Mouse (Mus musculus): ENCODE measurements at regions not wholly inside any gene's neighbourhood (a gene's known extent, or its start where the extent isn't known, plus 50 kb on each side); places are given as distances from the start of the nearest gene placed in this dataset.

- TF ChIP-seq POLR2A (IDR thresholded peaks at IDR 0.05; ENCODE audit: insufficient read depth, low read depth, low read length): no peak
- TF ChIP-seq CTCF (IDR thresholded peaks at IDR 0.05; ENCODE audit: insufficient read depth, low read depth, low read length): no peak
- no peak overlapping the region for H3K4me3 ChIP-seq (ENCODE audit: insufficient read depth, low read depth, low read length)
- WGBS: 85% methylated on average over 6 of the region's 6 CpGs
- no peak overlapping the region for H3K27ac ChIP-seq (ENCODE audit: insufficient read depth, low read depth, low read length)
- no peaks in the 10 kb centered on the region for H3K4me1 ChIP-seq (ENCODE audit: control insufficient read depth, insufficient read depth, low read length)
Observed at GRCm38 (mm10) chr4:72060605-72061352, 139.9 kb downstream of the Tle1 start.

GRCm38 (mm10) chr4:72049638-72050454, 150.9 kb downstream of the Tle1 start:
- TF ChIP-seq POLR2A (IDR thresholded peaks at IDR 0.05; ENCODE audit: insufficient read depth, low read depth, low read length) (no peak), CTCF (IDR thresholded peaks at IDR 0.05; ENCODE audit: insufficient read depth, low read depth, low read length) (no peak)
- H3K4me1 ChIP-seq (ENCODE audit: control insufficient read depth, insufficient read depth, low read length): no peaks in the 10 kb centered on the region
- no peak overlapping the region for H3K4me3 ChIP-seq (ENCODE audit: insufficient read depth, low read depth, low read length)
- H3K27ac ChIP-seq (ENCODE audit: insufficient read depth, low read depth, low read length): no peak overlapping the region
- 62% methylated on average over 6 of the region's 6 CpGs for WGBS

GRCm38 (mm10) chr4:72022152-72022551, 178.6 kb downstream of the Tle1 start:
- WGBS: 92% methylated on average over 2 of the region's 2 CpGs
- Histone ChIP-seq H3K27ac (ENCODE audit: insufficient read depth, low read depth, low read length) (no peak overlapping the region), H3K4me3 (ENCODE audit: insufficient read depth, low read depth, low read length) (no peak overlapping the region), H3K4me1 (ENCODE audit: control insufficient read depth, insufficient read depth, low read length) (no peaks in the 10 kb centered on the region)
- TF ChIP-seq CTCF (IDR thresholded peaks at IDR 0.05; ENCODE audit: insufficient read depth, low read depth, low read length) (no peak), POLR2A (IDR thresholded peaks at IDR 0.05; ENCODE audit: insufficient read depth, low read depth, low read length) (no peak)

GRCm38 (mm10) chr4:72014221-72014850, 186.4 kb downstream of the Tle1 start:
- no peak overlapping the region for H3K27ac ChIP-seq (ENCODE audit: insufficient read depth, low read depth, low read length)
- H3K4me3 ChIP-seq (ENCODE audit: insufficient read depth, low read depth, low read length): no peak overlapping the region
- TF ChIP-seq CTCF (IDR thresholded peaks at IDR 0.05; ENCODE audit: insufficient read depth, low read depth, low read length): no peak
- no peak for TF ChIP-seq POLR2A (IDR thresholded peaks at IDR 0.05; ENCODE audit: insufficient read depth, low read depth, low read length)
- no peaks in the 10 kb centered on the region for H3K4me1 ChIP-seq (ENCODE audit: control insufficient read depth, insufficient read depth, low read length)
- 70% methylated on average over 2 of the region's 2 CpGs for whole genome bisulfite sequencing

GRCm38 (mm10) chr4:72013583-72013982, 187.1 kb downstream of the Tle1 start:
- no peak overlapping the region for H3K27ac ChIP-seq (ENCODE audit: insufficient read depth, low read depth, low read length)

GRCm38 (mm10) chr4:72010316-72010715, 190.4 kb downstream of the Tle1 start:
- Histone ChIP-seq H3K4me3 (ENCODE audit: insufficient read depth, low read depth, low read length) (no peak overlapping the region), H3K27ac (ENCODE audit: insufficient read depth, low read depth, low read length) (no peak overlapping the region), H3K4me1 (ENCODE audit: control insufficient read depth, insufficient read depth, low read length) (no peaks in the 10 kb centered on the region)
- WGBS: 97% methylated on average over 4 of the region's 4 CpGs
- no peak for TF ChIP-seq POLR2A (IDR thresholded peaks at IDR 0.05; ENCODE audit: insufficient read depth, low read depth, low read length)
- TF ChIP-seq CTCF (IDR thresholded peaks at IDR 0.05; ENCODE audit: insufficient read depth, low read depth, low read length): no peak

More at GRCm38 (mm10) chr4:72013583-72013982, 187.1 kb downstream of the Tle1 start:
- TF ChIP-seq CTCF (IDR thresholded peaks at IDR 0.05; ENCODE audit: insufficient read depth, low read depth, low read length) (no peak), POLR2A (IDR thresholded peaks at IDR 0.05; ENCODE audit: insufficient read depth, low read depth, low read length) (no peak)
- WGBS: 61% methylated on average over 3 of the region's 3 CpGs
- H3K4me1 ChIP-seq (ENCODE audit: control insufficient read depth, insufficient read depth, low read length): no peaks in the 10 kb centered on the region
- H3K4me3 ChIP-seq (ENCODE audit: insufficient read depth, low read depth, low read length): no peak overlapping the region

- H3K27ac ChIP-seq (ENCODE audit: insufficient read depth, low read depth, low read length): no peak overlapping the region
- no peak for TF ChIP-seq POLR2A (IDR thresholded peaks at IDR 0.05; ENCODE audit: insufficient read depth, low read depth, low read length)
- TF ChIP-seq CTCF (IDR thresholded peaks at IDR 0.05; ENCODE audit: insufficient read depth, low read depth, low read length): no peak
Observed at GRCm38 (mm10) chr4:72005926-72006325, 194.8 kb downstream of the Tle1 start.

GRCm38 (mm10) chr4:72001221-72001875, 199.4 kb downstream of the Tle1 start:
- no peak overlapping the region for H3K27ac ChIP-seq (ENCODE audit: insufficient read depth, low read depth, low read length)
- no peak overlapping the region for H3K4me3 ChIP-seq (ENCODE audit: insufficient read depth, low read depth, low read length)
- no peaks in the 10 kb centered on the region for H3K4me1 ChIP-seq (ENCODE audit: control insufficient read depth, insufficient read depth, low read length)
- 80% methylated on average over 2 of the region's 2 CpGs for WGBS
- TF ChIP-seq CTCF (IDR thresholded peaks at IDR 0.05; ENCODE audit: insufficient read depth, low read depth, low read length): no peak
- no peak for TF ChIP-seq POLR2A (IDR thresholded peaks at IDR 0.05; ENCODE audit: insufficient read depth, low read depth, low read length)

More at GRCm38 (mm10) chr4:72005926-72006325, 194.8 kb downstream of the Tle1 start:
- no peaks in the 10 kb centered on the region for H3K4me1 ChIP-seq (ENCODE audit: control insufficient read depth, insufficient read depth, low read length)
- H3K4me3 ChIP-seq (ENCODE audit: insufficient read depth, low read depth, low read length): no peak overlapping the region

Data from olfactory bulb, adult 2 months (tissue).